Mouse (Mus musculus): ENCODE measurements around the gene Fkbp2. TPM values are rescaled to one million over a fixed set of nuclear protein-coding genes. Genes with fewer than 3 reads are reported as not detected.

Fkbp2 gene
- polyA plus RNA-seq, 1 experiment from 2014 or later = 167 TPM

- H3K27me3 ChIP-seq = no peaks in the 10 kb centered on the region
- in situ Hi-C loops (cut with MboI; ENCODE audit: low pct_unique_long_range_greater_than_20kb) = no loop called here
- ATAC-seq (no peak), DNase-seq (ENCODE audit: low read depth, low spot score) (no peak)
- ChIA-PET POLR2A (interaction anchor here (0.8 to 1.1 kb wide), 2 partner anchors 13 to 21 kb away, joined by 3 read pairs; no protein-coding TSS in a partner anchor), CTCF (interaction anchor here (0.7 to 1.8 kb wide), 3 partner anchors 12 to 43 kb away, joined by 3 to 5 read pairs (median 3); partner anchors contain the start of gene Fkbp2)
- TF ChIP-seq CTCF (IDR thresholded peaks at IDR 0.05) = no peak
These were observed 44.0 kb downstream of the Fkbp2 start for GRCm38 (mm10) chr19:6936299-6936698.

- ChIA-PET CTCF (interaction anchor here (1.1 kb wide), 1 partner anchor 10 kb away, joined by 3 read pairs; no protein-coding TSS in a partner anchor), POLR2A (interaction anchor here (0.8 kb wide), 2 partner anchors 8 to 13 kb away, joined by 3 to 4 read pairs; partner anchors contain the start of genes Bad, Esrra and Gpr137)
- ATAC-seq (no peak), DNase-seq (ENCODE audit: low read depth, low spot score) (no peak)
- H3K27me3 ChIP-seq = no peaks in the 10 kb centered on the region
- TF ChIP-seq CTCF (IDR thresholded peaks at IDR 0.05) = no peak
- in situ Hi-C loops (cut with MboI; ENCODE audit: low pct_unique_long_range_greater_than_20kb) = no loop called here
These were observed 45.9 kb downstream of the Fkbp2 start, which contains the start of gene Kcnk4 for GRCm38 (mm10) chr19:6934195-6934977. TSS of gene Kcnk4 (minus strand) at chr19:6934515.

- no peak for TF ChIP-seq CTCF (IDR thresholded peaks at IDR 0.05)
- in situ Hi-C loops (cut with MboI; ENCODE audit: low pct_unique_long_range_greater_than_20kb) = no loop called here
- no peak for DNase-seq (ENCODE audit: low read depth, low spot score)
- no peaks in the 10 kb centered on the region for H3K27me3 ChIP-seq
- no peak for ATAC-seq
- ChIA-PET CTCF (interaction anchor here (1.1 kb wide), 1 partner anchor 9 kb away, joined by 3 read pairs; no protein-coding TSS in a partner anchor), POLR2A (interaction anchor here (0.8 kb wide), 1 partner anchor 9 kb away, joined by 3 read pairs; the partner anchor contains the start of genes Bad and Gpr137)
These were observed 46.7 kb downstream of the Fkbp2 start for GRCm38 (mm10) chr19:6933436-6934194.

DNA sequence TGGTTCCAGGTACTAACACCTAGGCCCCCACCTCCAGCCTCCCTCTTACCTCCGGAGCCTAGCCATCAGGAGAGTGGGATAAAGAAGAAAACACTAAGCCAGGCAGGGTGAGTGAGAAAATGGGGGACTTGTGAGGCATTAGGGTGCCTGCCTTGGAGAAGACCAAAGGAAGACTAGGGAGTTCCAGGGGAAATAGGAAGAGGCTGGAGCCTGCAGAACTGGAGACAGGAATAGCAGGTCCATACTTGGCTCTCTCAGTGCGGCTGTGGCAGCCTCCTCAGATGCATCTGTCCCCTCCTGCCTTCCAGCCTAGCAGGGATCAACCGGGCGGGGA lies 47.2 kb downstream of the Fkbp2 start:
- ATAC-seq (no peak), DNase-seq (ENCODE audit: low read depth, low spot score) (no peak)
- CTCF ChIA-PET = interaction anchor here (1.1 to 1.2 kb wide), 2 partner anchors 9 to 20 kb away, joined by 3 to 4 read pairs; no protein-coding TSS in a partner anchor
- in situ Hi-C loops (cut with MboI; ENCODE audit: low pct_unique_long_range_greater_than_20kb) = no loop called here
- POLR2A ChIA-PET = interaction anchor here (1.0 kb wide), 1 partner anchor 18 kb away, joined by 4 read pairs; no protein-coding TSS in a partner anchor
- no peak for TF ChIP-seq CTCF (IDR thresholded peaks at IDR 0.05)
- H3K27me3 ChIP-seq = no peaks in the 10 kb centered on the region

DNA sequence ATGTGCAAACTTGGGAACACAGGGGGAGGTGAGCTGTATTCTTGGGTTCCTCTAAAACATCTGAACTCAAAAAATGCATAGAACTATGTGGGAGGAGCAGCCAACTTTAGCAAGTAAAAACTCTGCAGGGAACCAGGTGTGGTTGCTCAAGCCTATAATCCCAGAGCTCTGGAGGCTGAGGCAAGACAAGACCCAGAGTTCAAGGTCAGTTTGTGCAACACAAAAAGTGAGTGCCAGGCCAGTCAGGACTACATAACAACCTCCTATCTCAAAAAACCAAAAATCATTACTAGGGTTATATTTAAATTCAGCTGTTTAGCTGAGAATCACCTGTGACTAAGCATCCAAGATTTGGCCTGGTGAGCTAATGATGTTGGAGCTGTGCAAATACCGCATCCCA lies 48.3 kb downstream of the Fkbp2 start:
- DNase-seq (ENCODE audit: low read depth, low spot score) (no peak), ATAC-seq (no peak)
- in situ Hi-C loops (cut with MboI; ENCODE audit: low pct_unique_long_range_greater_than_20kb) = no loop called here
- CTCF ChIA-PET = interaction anchor here (1.2 kb wide), 2 partner anchors 19 to 21 kb away, joined by 3 to 4 read pairs; no protein-coding TSS in a partner anchor
- no peaks in the 10 kb centered on the region for H3K27me3 ChIP-seq
- no peak for TF ChIP-seq CTCF (IDR thresholded peaks at IDR 0.05)
- POLR2A ChIA-PET = interaction anchor here (1.0 to 1.2 kb wide), 3 partner anchors 10 to 19 kb away, joined by 4 read pairs; partner anchors contain the start of genes Bad, Esrra and Gpr137

- in situ Hi-C loops (cut with MboI; ENCODE audit: low pct_unique_long_range_greater_than_20kb) = no loop called here
- H3K27me3 ChIP-seq = no peaks in the 10 kb centered on the region
- no peak for DNase-seq (ENCODE audit: low read depth, low spot score)
- ChIA-PET POLR2A (interaction anchor here (0.6 to 1.0 kb wide), 2 partner anchors 11 to 84 kb away, joined by 3 read pairs; partner anchors contain the start of genes Bad and Gpr137), CTCF (interaction anchor here (1.2 kb wide), 1 partner anchor 89 kb away, joined by 3 read pairs; no protein-coding TSS in a partner anchor)
- no peak for TF ChIP-seq CTCF (IDR thresholded peaks at IDR 0.05)
- no peak for ATAC-seq
These were observed 49.3 kb downstream of the Fkbp2 start for GRCm38 (mm10) chr19:6931002-6931401.

- no peak for TF ChIP-seq CTCF (IDR thresholded peaks at IDR 0.05)
- ChIA-PET POLR2A (interaction anchor here (0.9 kb wide), 1 partner anchor 42 kb away, joined by 4 read pairs; no protein-coding TSS in a partner anchor), CTCF (no interaction called here)
- no peaks in the 10 kb centered on the region for H3K27me3 ChIP-seq
- DNase-seq (ENCODE audit: low read depth, low spot score) (no peak), ATAC-seq (no peak)
- in situ Hi-C loops (cut with MboI; ENCODE audit: low pct_unique_long_range_greater_than_20kb) = no loop called here
These were observed 52.2 kb downstream of the Fkbp2 start for GRCm38 (mm10) chr19:6928080-6928479.

Other genes starting within 250 kb of the Fkbp2 start
- 51.4 TPM for gene Rps6ka4, start 139.9 kb downstream of the Fkbp2 start, polyA plus RNA-seq (2021)
- gene Ccdc88b, start 122.3 kb downstream of the Fkbp2 start, polyA plus RNA-seq (2021) = 0.06 TPM
- 64.4 TPM for gene Trmt112, start 70.8 kb downstream of the Fkbp2 start, polyA plus RNA-seq (2021)
- 557 TPM for gene Prdx5, start 70.4 kb downstream of the Fkbp2 start, polyA plus RNA-seq (2021)
- gene Esrra, start 58.7 kb downstream of the Fkbp2 start, polyA plus RNA-seq (2021) = 96.1 TPM
- gene Catsperz, start 55.1 kb downstream of the Fkbp2 start, polyA plus RNA-seq (2021) = 7.6 TPM
- gene Kcnk4, start 46.0 kb downstream of the Fkbp2 start, polyA plus RNA-seq (2021) = 7.6 TPM
- 108 TPM for gene Bad, start 38.6 kb downstream of the Fkbp2 start, polyA plus RNA-seq (2021)
- 73.0 TPM for gene Gpr137, start 38.0 kb downstream of the Fkbp2 start, polyA plus RNA-seq (2021)
- 267 TPM for gene Ppp1r14b, start 5.5 kb downstream of the Fkbp2 start, polyA plus RNA-seq (2021)
- gene Plcb3, start 4.0 kb downstream of the Fkbp2 start, polyA plus RNA-seq (2021) = 59.6 TPM
- 87.1 TPM for gene Vegfb, start 7.2 kb upstream of the Fkbp2 start, polyA plus RNA-seq (2021)
- gene Dnajc4, start 12.1 kb upstream of the Fkbp2 start, polyA plus RNA-seq (2021) = 26.0 TPM
- gene Nudt22, start 15.6 kb upstream of the Fkbp2 start, polyA plus RNA-seq (2021) = 60.5 TPM
- gene Trpt1, start 15.6 kb upstream of the Fkbp2 start, polyA plus RNA-seq (2021) = 20.7 TPM
- gene Fermt3, start 39.0 kb upstream of the Fkbp2 start, polyA plus RNA-seq (2021) = 0.22 TPM
- 301 TPM for gene Stip1, start 59.5 kb upstream of the Fkbp2 start, polyA plus RNA-seq (2021)
- 33.9 TPM for gene Macrod1, start 76.3 kb upstream of the Fkbp2 start, polyA plus RNA-seq (2021)
- gene Flrt1, start 125.2 kb upstream of the Fkbp2 start, polyA plus RNA-seq (2021) = 12.6 TPM
- gene Otub1, start 225.8 kb upstream of the Fkbp2 start, polyA plus RNA-seq (2021) = 166 TPM
- 1,740 TPM for gene Cox8a, start 237.1 kb upstream of the Fkbp2 start, polyA plus RNA-seq (2021)

Measured in Patski (cell line).